Mouse (Mus musculus) mature B cell (primary cell): ENCODE measurements around the gene Traf7.

Experiments
- in situ Hi-C: fragments of 300-500 bp; cut with MboI; formaldehyde crosslinking; loops from 2 replicates; pipeline ENCODE4 v1.14.3; 2019

The Traf7 gene

GRCm38 (mm10) chr17:24546234-24546633 is 18.5 kb upstream of the Traf7 start:
- in situ Hi-C loops, result loop anchor here (10.0 kb wide), 1 partner anchor 89 kb away; the partner anchor contains the start of genes Nthl1 and Tsc2

GRCm38 (mm10) chr17:24545247-24545646 is 17.5 kb upstream of the Traf7 start:
- in situ Hi-C loops, result loop anchor here (10.0 kb wide), 1 partner anchor 90 kb away; the partner anchor contains the start of genes Nthl1 and Tsc2

- in situ Hi-C loops, result loop anchor here (10.0 kb wide), 1 partner anchor 90 kb away; the partner anchor contains the start of genes Nthl1 and Tsc2
Observed at GRCm38 (mm10) chr17:24544613-24545012, 16.9 kb upstream of the Traf7 start.

- in situ Hi-C loops, result loop anchor here (10.0 kb wide), 1 partner anchor 94 kb away; the partner anchor contains the start of genes Nthl1 and Tsc2
Observed at GRCm38 (mm10) chr17:24540375-24540774, 12.6 kb upstream of the Traf7 start.

- in situ Hi-C loops, result loop anchor here (10.0 kb wide), 1 partner anchor 116 kb away; the partner anchor contains the start of genes Npw and Slc9a3r2
Observed at GRCm38 (mm10) chr17:24538950-24539349, 11.2 kb upstream of the Traf7 start.

- in situ Hi-C loops, result loop anchor here (10.0 kb wide), 1 partner anchor 117 kb away; the partner anchor contains the start of genes Npw and Slc9a3r2
Observed at GRCm38 (mm10) chr17:24537536-24537935, 9.8 kb upstream of the Traf7 start.

GRCm38 (mm10) chr17:24535300-24535699 is 7.6 kb upstream of the Traf7 start:
- in situ Hi-C loops, result loop anchor here (10.0 kb wide), 1 partner anchor 120 kb away; the partner anchor contains the start of genes Npw and Slc9a3r2

- in situ Hi-C loops, result loop anchor here (10.0 kb wide), 1 partner anchor 121 kb away; the partner anchor contains the start of genes Npw and Slc9a3r2
Observed at GRCm38 (mm10) chr17:24534160-24534718, 6.5 kb upstream of the Traf7 start, which contains the start of gene Rab26. Gene Rab26, minus strand, starts transcription at chr17:24534210.

GRCm38 (mm10) chr17:24533099-24533992 is 5.6 kb upstream of the Traf7 start:
- in situ Hi-C loops, result loop anchor here (10.0 kb wide), 1 partner anchor 121 kb away; the partner anchor contains the start of genes Npw and Slc9a3r2

- in situ Hi-C loops, result loop anchor here (10.0 kb wide), 1 partner anchor 123 kb away; the partner anchor contains the start of genes Npw and Slc9a3r2
Observed at GRCm38 (mm10) chr17:24532045-24532444, 4.3 kb upstream of the Traf7 start.

GRCm38 (mm10) chr17:24531064-24531463 is 3.3 kb upstream of the Traf7 start:
- in situ Hi-C loops, result loop anchor here (10.0 kb wide), 1 partner anchor 124 kb away; the partner anchor contains the start of genes Npw and Slc9a3r2

GRCm38 (mm10) chr17:24530361-24531050 is 2.8 kb upstream of the Traf7 start:
- in situ Hi-C loops, result loop anchor here (10.0 kb wide), 1 partner anchor 124 kb away; the partner anchor contains the start of genes Npw and Slc9a3r2

GRCm38 (mm10) chr17:24529883-24530282 is 2.1 kb upstream of the Traf7 start:
- in situ Hi-C loops, result loop anchor here (10.0 kb wide), 1 partner anchor 125 kb away; the partner anchor contains the start of genes Npw and Slc9a3r2

- in situ Hi-C loops, result no loop called here
Observed at GRCm38 (mm10) chr17:24529007-24529451, 1.3 kb upstream of the Traf7 start.

GRCm38 (mm10) chr17:24528560-24528918 is 801 bp upstream of the Traf7 start:
- in situ Hi-C loops, result no loop called here

GRCm38 (mm10) chr17:24527315-24527714 is 423 bp downstream of the Traf7 start:
- in situ Hi-C loops, result no loop called here

- in situ Hi-C loops, result no loop called here
Observed at GRCm38 (mm10) chr17:24524734-24525133, 3.0 kb downstream of the Traf7 start.

GRCm38 (mm10) chr17:24520450-24520849 is 7.3 kb downstream of the Traf7 start:
- in situ Hi-C loops, result no loop called here

GRCm38 (mm10) chr17:24514270-24515257 is 13.2 kb downstream of the Traf7 start:
- in situ Hi-C loops, result no loop called here

GRCm38 (mm10) chr17:24513609-24514008 is 14.1 kb downstream of the Traf7 start:
- in situ Hi-C loops, result no loop called here
